Mouse (Mus musculus) megakaryocyte, embryonic 14.5 days (primary cell): ENCODE results near the gene Ppp3ca. TPM values are rescaled to one million over a fixed set of nuclear protein-coding genes. Genes with fewer than 3 reads are reported as not detected.

ENCODE experiments used
- H3K27me3 ChIP-seq: replicated peaks from 2 replicates; pipeline ENCODE3; 2012; ENCODE audit warnings: inconsistent platforms
- H3K36me3 ChIP-seq: replicated peaks from 2 replicates; pipeline ENCODE3; 2012; ENCODE audit warnings: low read length, inconsistent platforms, mixed read lengths
- H3K4me1 ChIP-seq: 2 replicates; pipeline ENCODE4 v1.6.1; 2012; ENCODE audit warnings: inconsistent platforms
- H3K4me3 ChIP-seq: replicated peaks from 2 replicates; pipeline ENCODE3; 2012; ENCODE audit warnings: moderate library complexity, mild to moderate bottlenecking, inconsistent platforms
- H3K9me3 ChIP-seq: 2 replicates; pipeline ENCODE4 v1.6.1; 2012; ENCODE audit warnings: inconsistent platforms
- FLI1 ChIP-seq: IDR thresholded peaks from 2 replicates; pipeline ENCODE4 v1.6.1; 2012; ENCODE audit warnings: low read length, inconsistent platforms, mixed read lengths
- GATA1 ChIP-seq: IDR thresholded peaks from 3 replicates; pipeline ENCODE4 v1.6.1; 2012; ENCODE audit warnings: mixed read lengths, low read length, inconsistent platforms, borderline replicate concordance
- polyA plus RNA-seq: library from polyadenylated mRNA; stranded (reverse); fragments of >175 nt; gene quantifications from 2 replicates; pipeline ENCODE4 v1.2.3, GENCODE M21; 2012; ENCODE audit warnings: low replicate concordance; ENCODE audit not compliant: insufficient read depth

Gene Ppp3ca
- polyA plus RNA-seq, 1 experiment, result 42.7 TPM

DNA sequence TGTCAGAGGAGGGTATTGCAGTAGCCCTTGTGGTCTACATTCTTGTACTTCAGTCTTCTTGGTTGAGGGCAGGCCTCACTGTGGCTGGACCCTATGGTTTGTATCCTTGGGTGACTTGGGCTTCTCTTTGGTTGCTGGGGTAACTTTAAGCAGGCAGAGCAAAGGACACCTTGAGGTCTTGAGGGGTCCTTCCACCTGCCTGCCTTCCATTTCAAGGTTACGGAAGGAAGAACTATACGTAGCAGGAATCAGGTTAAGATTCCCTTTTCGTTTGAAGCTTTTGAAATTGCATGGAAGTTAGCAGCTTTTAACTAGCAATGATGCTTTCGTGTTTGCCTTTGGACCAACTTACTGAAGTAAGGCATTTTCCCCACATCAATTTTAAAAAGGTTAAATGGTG is 51.3 kb downstream of the Ppp3ca start:
- Histone ChIP-seq H3K4me1 (peaks cover 56% of the 10 kb centered on the region), H3K27me3 (no peaks in the 10 kb centered on the region), H3K36me3 (peaks cover 4% of the 10 kb centered on the region), H3K9me3 (no peaks in the 10 kb centered on the region), H3K4me3 (no peak overlapping the region)
- TF ChIP-seq FLI1 (no peak), GATA1 (no peak)

DNA sequence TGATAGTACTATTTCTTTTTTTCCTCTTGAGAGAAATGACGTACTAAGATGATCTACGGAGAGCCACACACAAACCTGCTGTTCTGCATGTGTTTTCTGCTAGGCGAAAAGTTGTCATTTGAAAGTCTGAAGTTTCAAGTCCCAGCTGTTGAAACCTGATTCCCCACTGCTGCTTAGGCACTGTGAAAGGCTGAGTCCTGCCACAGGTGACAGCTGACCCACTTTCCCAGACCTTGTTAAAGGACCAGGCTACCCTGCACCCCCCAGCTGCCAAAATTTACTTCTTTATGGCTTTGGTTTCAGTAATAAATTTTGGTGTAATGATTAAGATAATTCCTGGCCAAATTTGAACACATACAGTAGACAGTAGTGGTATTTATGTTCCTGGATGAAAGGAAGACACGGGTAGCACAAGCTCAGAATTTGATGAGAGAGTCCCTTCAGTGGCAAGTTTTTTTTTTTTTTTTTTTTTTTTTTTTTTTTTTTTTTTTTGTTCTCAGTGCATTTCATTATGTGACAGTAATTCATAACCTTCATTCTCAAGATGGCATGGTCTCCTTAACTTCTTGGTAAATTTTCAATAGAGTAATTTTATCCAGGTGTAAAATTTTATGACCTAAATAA is 52.0 kb downstream of the Ppp3ca start:
- TF ChIP-seq GATA1 (no peak), FLI1 (no peak)
- H3K36me3 ChIP-seq, result peaks cover 2% of the 10 kb centered on the region
- no peak overlapping the region for H3K4me3 ChIP-seq
- H3K9me3 ChIP-seq, result no peaks in the 10 kb centered on the region
- H3K27me3 ChIP-seq, result no peaks in the 10 kb centered on the region
- peaks cover 58% of the 10 kb centered on the region for H3K4me1 ChIP-seq

DNA sequence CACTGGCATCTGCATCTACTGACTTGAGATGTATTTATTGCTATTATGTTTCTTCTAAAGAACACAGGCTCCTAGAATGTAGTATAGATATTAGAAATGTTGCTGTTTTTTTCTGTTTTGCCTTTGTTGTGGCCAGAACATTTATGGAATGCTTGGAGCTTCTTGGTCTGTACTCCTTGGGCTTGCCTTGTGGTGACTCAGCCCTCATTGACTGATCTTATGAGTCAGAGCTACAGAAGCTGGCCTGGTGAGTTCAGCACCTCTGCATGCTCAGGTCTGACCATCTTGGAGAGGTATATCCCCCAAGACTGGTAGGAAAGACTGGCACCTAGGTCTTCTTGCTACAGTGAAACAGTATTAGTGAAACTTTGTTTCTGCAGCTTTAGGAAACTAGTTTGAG is 52.6 kb downstream of the Ppp3ca start:
- Histone ChIP-seq H3K9me3 (no peaks in the 10 kb centered on the region), H3K4me1 (peaks cover 61% of the 10 kb centered on the region), H3K36me3 (peaks cover 2% of the 10 kb centered on the region), H3K4me3 (no peak overlapping the region), H3K27me3 (no peaks in the 10 kb centered on the region)
- TF ChIP-seq FLI1 (no peak), GATA1 (no peak)

DNA sequence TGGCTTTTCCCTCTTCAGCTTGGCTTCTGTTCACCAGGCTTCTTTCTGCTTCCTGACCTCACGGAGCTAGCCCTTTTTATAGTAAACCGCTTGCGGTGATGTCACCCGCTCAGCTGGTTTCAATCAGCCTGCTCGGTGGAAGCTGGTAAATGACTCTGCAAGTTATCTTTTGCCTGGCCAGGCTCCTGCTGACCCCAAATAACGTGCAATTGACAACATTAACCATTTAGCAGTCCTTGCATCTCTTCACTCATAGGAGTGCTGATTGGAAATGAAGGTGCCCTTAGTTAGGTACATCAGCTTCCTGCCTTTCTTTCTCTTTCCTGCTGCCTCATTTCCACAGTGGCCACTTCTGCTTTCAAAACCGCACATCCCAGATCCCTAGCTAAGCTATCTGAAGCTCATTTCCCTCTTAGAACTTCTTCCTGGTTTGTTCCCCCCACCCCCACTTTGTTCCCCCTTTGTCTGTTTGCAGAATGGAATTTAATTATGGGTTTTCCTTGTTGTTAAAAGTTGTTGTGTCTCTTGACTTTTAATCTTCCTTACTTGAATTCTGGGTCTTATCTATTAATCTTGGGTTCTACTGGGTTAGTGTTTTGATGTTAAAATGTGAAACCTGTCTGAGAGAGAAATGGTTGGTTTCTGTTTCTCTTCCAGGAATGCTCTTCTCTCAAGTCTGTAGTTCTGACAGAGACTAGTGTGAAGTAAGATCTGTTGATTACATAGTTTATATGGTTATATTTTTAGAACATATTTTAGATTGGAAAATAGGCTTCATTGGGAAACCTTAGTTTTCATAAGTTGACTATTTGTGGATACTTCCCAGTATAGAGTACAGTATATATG is 55.6 kb downstream of the Ppp3ca start:
- H3K4me3 ChIP-seq, result peak overlapping the region; percentile 89
- H3K36me3 ChIP-seq, result no peaks in the 10 kb centered on the region
- TF ChIP-seq GATA1, result no peak
- TF ChIP-seq FLI1, result no peak
- peaks cover 64% of the 10 kb centered on the region for H3K4me1 ChIP-seq
- H3K27me3 ChIP-seq, result no peaks in the 10 kb centered on the region
- no peaks in the 10 kb centered on the region for H3K9me3 ChIP-seq

DNA sequence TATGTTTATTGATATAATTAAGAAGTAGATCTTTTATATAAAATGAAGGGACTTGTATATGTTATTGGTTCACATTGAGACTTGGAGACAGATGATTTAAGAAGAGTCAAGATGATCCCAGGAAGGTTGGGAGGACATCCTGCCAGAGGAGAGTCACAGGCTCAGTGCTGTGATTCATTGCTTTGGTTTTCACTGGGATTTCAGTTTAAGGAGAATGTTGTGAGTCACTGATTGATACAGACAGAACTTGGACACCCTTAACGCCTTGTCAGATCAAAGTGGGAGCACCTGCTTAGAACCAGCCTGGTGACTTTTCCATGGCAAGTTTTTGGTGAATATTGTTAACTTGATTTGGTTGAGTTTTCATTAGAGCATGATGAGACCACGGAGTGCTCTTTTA is 58.0 kb downstream of the Ppp3ca start:
- Histone ChIP-seq H3K9me3 (no peaks in the 10 kb centered on the region), H3K27me3 (no peaks in the 10 kb centered on the region), H3K4me3 (no peak overlapping the region), H3K36me3 (no peaks in the 10 kb centered on the region), H3K4me1 (peaks cover 61% of the 10 kb centered on the region)
- TF ChIP-seq FLI1, result no peak
- no peak for TF ChIP-seq GATA1

DNA sequence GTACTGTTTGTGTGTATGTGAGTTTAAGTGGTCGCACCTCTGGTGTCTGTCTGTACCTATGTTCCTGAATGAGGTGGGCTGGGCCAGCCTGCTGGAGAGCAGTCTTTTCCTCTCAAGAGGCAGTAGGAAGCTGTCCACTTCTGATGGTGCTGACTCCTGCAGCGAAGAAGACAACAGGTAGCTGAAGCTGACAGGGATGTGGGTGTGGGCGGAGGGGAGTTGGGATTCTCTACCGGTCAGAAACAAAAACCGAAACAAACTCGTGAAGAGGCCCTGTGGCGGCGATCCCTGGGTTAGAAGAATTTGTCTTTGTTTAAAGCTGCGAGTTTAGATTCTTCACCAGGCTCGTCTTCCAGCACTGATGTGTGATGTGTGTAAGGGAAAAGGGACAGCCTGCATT is 60.1 kb downstream of the Ppp3ca start:
- Histone ChIP-seq H3K4me3 (no peak overlapping the region), H3K27me3 (no peaks in the 10 kb centered on the region), H3K9me3 (no peaks in the 10 kb centered on the region), H3K36me3 (no peaks in the 10 kb centered on the region), H3K4me1 (peaks cover 42% of the 10 kb centered on the region)
- TF ChIP-seq GATA1 (no peak), FLI1 (no peak)

DNA sequence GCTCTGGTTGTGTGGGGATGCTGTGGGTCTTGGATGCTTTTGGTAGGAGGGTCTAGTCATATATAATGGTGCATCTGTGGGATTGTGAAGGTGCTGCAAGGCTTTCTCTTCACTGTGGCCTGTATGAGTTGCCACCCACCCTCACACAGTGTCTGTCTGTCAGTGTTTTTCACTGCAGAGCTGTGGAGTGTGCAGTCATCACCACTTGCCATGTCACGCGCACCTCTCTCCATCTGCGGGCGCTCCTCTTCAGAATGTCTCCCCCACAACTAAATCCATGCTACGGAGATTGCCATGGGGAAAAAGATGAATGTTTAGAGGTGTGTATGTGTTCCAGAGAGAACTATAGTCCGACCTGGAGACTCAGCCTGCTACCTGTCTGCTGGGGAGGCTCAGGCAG is 61.7 kb downstream of the Ppp3ca start:
- Histone ChIP-seq H3K36me3 (no peaks in the 10 kb centered on the region), H3K9me3 (no peaks in the 10 kb centered on the region), H3K4me1 (peaks cover 35% of the 10 kb centered on the region), H3K4me3 (no peak overlapping the region), H3K27me3 (no peaks in the 10 kb centered on the region)
- TF ChIP-seq FLI1 (no peak), GATA1 (no peak)

DNA sequence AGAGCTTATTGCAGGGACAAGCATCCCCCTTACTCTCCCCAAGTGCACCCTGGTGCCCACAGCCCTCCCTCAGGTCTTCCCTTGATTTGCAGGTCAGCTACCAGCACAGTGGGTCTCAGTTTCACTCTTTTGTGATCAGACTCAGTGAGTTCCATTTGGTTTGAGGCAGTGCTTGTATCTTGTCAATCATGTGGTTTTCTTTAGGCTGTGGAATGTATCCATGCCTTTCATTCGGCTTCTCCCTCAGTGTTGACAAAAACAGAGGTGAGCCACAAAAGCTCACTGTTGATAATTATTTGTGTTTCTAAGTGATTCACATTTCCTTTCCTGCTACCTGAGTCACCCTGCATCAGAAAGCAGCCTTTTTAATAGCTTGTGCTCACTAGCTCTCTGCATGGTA is 66.1 kb downstream of the Ppp3ca start:
- Histone ChIP-seq H3K27me3 (no peaks in the 10 kb centered on the region), H3K4me1 (peaks cover 19% of the 10 kb centered on the region), H3K4me3 (no peak overlapping the region), H3K9me3 (no peaks in the 10 kb centered on the region), H3K36me3 (no peaks in the 10 kb centered on the region)
- no peak for TF ChIP-seq GATA1
- TF ChIP-seq FLI1, result no peak

DNA sequence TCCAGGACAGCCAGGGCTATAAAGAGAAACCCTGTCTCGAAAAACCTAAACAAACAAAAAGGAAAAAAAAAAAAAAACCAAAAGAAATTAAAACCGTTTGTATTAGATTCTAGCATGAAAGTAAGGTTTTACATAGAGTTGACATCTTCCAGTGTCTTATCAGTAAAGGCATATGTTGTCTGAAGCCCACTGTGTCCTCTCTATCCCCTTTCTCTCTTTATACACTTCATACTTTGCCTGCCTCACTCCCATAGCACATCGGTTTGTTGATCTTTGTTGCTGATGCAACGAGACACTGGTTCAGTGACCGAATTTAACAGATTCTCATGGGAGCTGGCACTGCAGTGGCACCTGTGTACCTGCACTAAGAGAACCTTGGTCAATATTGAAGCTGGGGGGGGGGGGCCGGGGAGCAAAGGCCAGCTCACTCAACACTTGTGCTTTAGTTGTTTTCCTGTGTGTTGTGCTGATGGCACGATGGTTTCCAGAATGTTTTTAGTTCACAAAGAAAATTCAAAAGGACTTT is 66.9 kb downstream of the Ppp3ca start:
- Histone ChIP-seq H3K27me3 (no peaks in the 10 kb centered on the region), H3K9me3 (no peaks in the 10 kb centered on the region; the same call in 1 of the 2 replicates), H3K4me1 (peaks cover 20% of the 10 kb centered on the region), H3K4me3 (no peak overlapping the region), H3K36me3 (no peaks in the 10 kb centered on the region)
- TF ChIP-seq FLI1, result no peak
- TF ChIP-seq GATA1, result no peak

DNA sequence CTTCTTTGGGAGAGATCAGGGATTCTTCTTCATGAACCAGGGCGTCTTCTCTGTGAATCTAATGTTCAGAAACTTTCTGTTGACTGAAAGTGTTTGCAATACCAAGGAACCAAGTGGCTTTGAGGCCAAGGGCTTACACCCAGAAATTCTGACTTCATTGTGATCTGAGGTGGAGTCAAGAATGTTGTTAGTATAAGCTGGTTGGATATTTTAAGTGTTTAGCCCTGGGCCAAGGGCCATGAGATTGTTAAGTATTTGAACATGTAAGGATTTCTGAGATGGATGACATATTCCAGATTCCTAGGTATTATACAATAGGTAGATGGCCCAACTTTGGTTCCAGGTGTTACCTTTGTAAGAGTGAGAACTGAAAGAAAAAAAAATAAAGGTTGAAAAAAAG is 68.5 kb downstream of the Ppp3ca start:
- TF ChIP-seq FLI1 (no peak), GATA1 (no peak)
- no peak overlapping the region for H3K4me3 ChIP-seq
- peaks cover 34% of the 10 kb centered on the region for H3K4me1 ChIP-seq
- no peaks in the 10 kb centered on the region; the same call in 1 of the 2 replicates for H3K9me3 ChIP-seq
- no peaks in the 10 kb centered on the region for H3K27me3 ChIP-seq
- H3K36me3 ChIP-seq, result no peaks in the 10 kb centered on the region
